Mouse (Mus musculus): Measurements from ENCODE around the gene Gpr63. TPM values are rescaled to one million over a fixed set of nuclear protein-coding genes. Genes with fewer than 3 reads are reported as not detected.

The Gpr63 gene
- not detected in 2 replicates for polyA plus RNA-seq (2012; ENCODE audit: low replicate concordance)

GRCm38 (mm10) chr4:24966299-24966991 lies at the start of gene Gpr63:
Gene Gpr63, plus strand, starts transcription at chr4:24966407.

Other genes with a start within 250 kb of the Gpr63 start
- gene Klhl32, start 115.3 kb upstream of the Gpr63 start, polyA plus RNA-seq (2012; ENCODE audit: low replicate concordance): not detected in 2 replicates
- gene Ndufaf4, start 68.3 kb upstream of the Gpr63 start, polyA plus RNA-seq (2012; ENCODE audit: low replicate concordance): 8.5 and 21.5 TPM in 2 replicates

All from leukemia stem cell, adult 10-12 weeks (primary cell).